Mouse (Mus musculus) embryonic facial prominence, embryonic 10.5 days (tissue): ENCODE results near the gene Tacr3. TPM values are rescaled to one million over a fixed set of nuclear protein-coding genes. Genes with fewer than 3 reads are reported as not detected.
A peak's percentile ranks its signal among the peaks of the same experiment; 100 is the strongest.

ENCODE experiments used
- DNase-seq: peaks from one replicate; pipeline ENCODE4 v3.0.0-alpha.2; 2017; ENCODE audit warnings: low spot score
- H3K27ac ChIP-seq: fragments of 300-500 bp; sonication (generic); replicated peaks from 2 replicates; pipeline ENCODE4 v1.5.1; 2016; ENCODE audit warnings: mild to moderate bottlenecking
- H3K27me3 ChIP-seq: fragments of 300-500 bp; sonication (generic); replicated peaks from 2 replicates; pipeline ENCODE4 v1.6.1; 2016; ENCODE audit warnings: low read depth, mild to moderate bottlenecking; ENCODE audit not compliant: poor library complexity, severe bottlenecking
- H3K36me3 ChIP-seq: fragments of 300-500 bp; sonication (generic); replicated peaks from 2 replicates; pipeline ENCODE4 v1.6.1; 2016; ENCODE audit warnings: mild to moderate bottlenecking, moderate library complexity
- H3K4me1 ChIP-seq: fragments of 300-500 bp; sonication (generic); 2 replicates; pipeline ENCODE4 v1.6.1; 2016
- H3K4me3 ChIP-seq: fragments of 300-500 bp; sonication (generic); 2 replicates; pipeline ENCODE4 v1.5.1; 2016; ENCODE audit warnings: mild to moderate bottlenecking, moderate library complexity
- H3K9me3 ChIP-seq: fragments of 300-500 bp; sonication (generic); 2 replicates; pipeline ENCODE4 v1.6.1; 2016; ENCODE audit warnings: mild to moderate bottlenecking
- WGBS: fragments of 180-500 bp; shearing (Covaris S2); methylation state at CpG from one replicate; pipeline ENCODE4 v1.1.7; 2016; 5-methylcytosine and 5-hydroxymethylcytosine counted together
- polyA plus RNA-seq: library from polyadenylated mRNA; unstranded; fragments of >200 nt; fragmentation: Nextera tagmentation; extraction: Ambion mirVana; gene quantifications from 2 replicates; pipeline ENCODE4 v1.2.1, GENCODE M21; 2016

Gene Tacr3
- 0.18 and 0.39 TPM in 2 replicates for polyA plus RNA-seq

DNA sequence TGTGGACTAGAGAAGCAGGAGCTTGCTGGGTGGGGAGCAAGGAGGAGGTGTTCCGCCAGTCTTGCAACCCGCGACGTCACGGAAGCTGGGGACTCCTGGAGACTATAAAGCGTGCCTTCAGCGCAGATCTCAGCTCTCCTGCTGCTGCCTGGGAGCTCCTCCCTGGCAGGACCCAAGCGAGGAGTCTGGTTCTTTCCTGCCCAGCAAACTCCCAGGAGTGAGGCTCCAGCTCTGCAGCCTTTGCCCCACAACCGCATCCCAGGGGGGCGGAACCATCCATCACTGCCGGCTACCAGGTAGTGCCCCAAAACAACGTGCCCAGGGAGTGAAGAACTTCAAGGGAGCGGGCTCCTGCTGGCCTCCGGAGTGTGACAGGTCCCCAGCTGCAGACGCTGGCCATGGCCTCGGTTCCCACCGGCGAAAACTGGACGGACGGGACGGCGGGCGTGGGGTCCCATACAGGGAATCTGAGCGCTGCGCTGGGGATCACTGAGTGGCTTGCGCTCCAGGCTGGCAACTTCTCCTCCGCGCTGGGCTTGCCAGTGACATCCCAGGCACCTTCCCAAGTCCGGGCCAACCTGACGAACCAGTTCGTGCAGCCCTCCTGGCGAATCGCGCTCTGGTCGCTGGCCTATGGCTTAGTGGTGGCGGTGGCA, at the start of gene Tacr3:
TSS of gene Tacr3 (plus strand) at position 133 of the 656 bp plus-strand sequence.
- Histone ChIP-seq H3K27ac (no peak within 1 kb of the TSS; the same call in 1 of the 2 replicates), H3K4me1 (peaks cover 10% of the 10 kb centered on the region), H3K4me3 (peak within 1 kb of the TSS; percentile 62), H3K27me3 (peaks cover 27% of the 10 kb centered on the region), H3K9me3 (no peaks in the 10 kb centered on the region), H3K36me3 (no peaks in the 10 kb centered on the region)
- 1% methylated on average over 36 of the region's 36 CpGs for WGBS
- DNase-seq, result peak; percentile 49

DNA sequence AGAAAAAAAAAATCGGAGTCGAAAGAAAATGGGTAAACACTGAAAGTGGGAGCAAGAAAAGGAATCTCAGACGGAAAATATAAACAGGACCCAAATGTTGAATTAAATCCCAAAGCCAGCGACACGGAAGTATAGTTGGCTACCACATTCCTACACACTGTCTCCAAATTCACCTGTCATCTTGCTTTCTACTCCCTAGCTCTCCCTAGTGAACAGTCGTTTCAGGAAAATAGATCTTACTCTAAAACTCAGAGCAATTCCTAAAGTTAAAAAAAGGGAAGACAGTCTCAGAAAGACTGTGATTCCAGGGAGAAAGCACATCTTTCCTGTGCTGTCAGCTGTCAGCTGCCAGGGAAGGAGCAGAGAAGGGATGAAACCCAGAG, 324 bp upstream of the Tacr3 start:
- Histone ChIP-seq H3K27me3 (peaks cover 27% of the 10 kb centered on the region), H3K27ac (no peak overlapping the region), H3K4me3 (peak overlapping the region; percentile 62), H3K9me3 (no peaks in the 10 kb centered on the region), H3K36me3 (no peaks in the 10 kb centered on the region), H3K4me1 (peaks cover 10% of the 10 kb centered on the region)
- DNase-seq, result no peak
- WGBS, result 48% methylated on average over 6 of the region's 6 CpGs

DNA sequence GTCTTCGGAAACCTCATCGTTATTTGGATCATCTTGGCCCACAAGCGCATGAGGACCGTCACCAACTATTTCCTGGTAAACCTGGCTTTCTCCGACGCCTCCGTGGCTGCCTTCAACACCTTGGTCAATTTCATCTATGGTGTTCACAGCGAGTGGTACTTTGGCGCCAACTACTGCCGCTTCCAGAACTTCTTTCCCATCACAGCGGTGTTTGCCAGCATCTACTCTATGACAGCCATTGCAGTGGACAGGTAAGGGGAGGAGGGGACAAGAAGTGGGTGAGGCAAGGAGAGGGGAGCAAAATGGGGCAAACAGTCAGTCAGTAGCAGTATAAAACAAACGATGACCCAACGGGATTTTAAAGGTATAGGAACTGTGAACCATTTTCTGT, 719 bp downstream of the Tacr3 start:
- DNase-seq, result no peak

DNA sequence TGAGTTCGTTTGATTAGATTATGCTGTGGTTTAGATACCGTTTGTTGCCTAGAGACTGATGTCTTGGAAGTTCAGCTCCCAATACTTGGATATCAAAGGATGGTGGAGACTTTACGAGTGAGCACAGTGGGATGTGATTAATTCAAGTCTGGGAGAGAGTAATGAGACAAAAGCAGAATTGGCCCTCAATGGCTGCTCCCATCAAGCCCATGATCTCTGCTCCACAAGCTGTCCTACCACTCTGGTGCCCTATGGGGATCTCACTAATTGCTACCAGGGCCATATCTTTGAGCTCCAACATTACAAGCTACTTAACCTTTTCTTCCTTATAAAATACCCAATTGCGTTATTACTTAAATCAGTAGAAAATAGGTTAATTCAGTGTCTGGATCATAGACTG, 22.5 kb downstream of the Tacr3 start:
- H3K27me3 ChIP-seq, result no peaks in the 10 kb centered on the region
- no peaks in the 10 kb centered on the region for H3K36me3 ChIP-seq
- H3K9me3 ChIP-seq, result no peaks in the 10 kb centered on the region
- DNase-seq, result no peak
- no peak overlapping the region for H3K4me3 ChIP-seq
- WGBS, result 65% methylated on average over 4 of the region's 4 CpGs
- 0 out of 2 replicates have a peak, but pooled peaks cover 2% of the 10 kb centered on the region for H3K4me1 ChIP-seq
- H3K27ac ChIP-seq, result no peak overlapping the region

More for the DNA sequence above, 719 bp downstream of the Tacr3 start:
- no peaks in the 10 kb centered on the region for H3K9me3 ChIP-seq
- no peak overlapping the region for H3K27ac ChIP-seq
- H3K4me1 ChIP-seq, result peaks cover 10% of the 10 kb centered on the region
- 10% methylated on average over 13 of the region's 13 CpGs for WGBS
- peaks cover 27% of the 10 kb centered on the region for H3K27me3 ChIP-seq
- no peaks in the 10 kb centered on the region for H3K36me3 ChIP-seq
- H3K4me3 ChIP-seq, result peak overlapping the region; percentile 62

DNA sequence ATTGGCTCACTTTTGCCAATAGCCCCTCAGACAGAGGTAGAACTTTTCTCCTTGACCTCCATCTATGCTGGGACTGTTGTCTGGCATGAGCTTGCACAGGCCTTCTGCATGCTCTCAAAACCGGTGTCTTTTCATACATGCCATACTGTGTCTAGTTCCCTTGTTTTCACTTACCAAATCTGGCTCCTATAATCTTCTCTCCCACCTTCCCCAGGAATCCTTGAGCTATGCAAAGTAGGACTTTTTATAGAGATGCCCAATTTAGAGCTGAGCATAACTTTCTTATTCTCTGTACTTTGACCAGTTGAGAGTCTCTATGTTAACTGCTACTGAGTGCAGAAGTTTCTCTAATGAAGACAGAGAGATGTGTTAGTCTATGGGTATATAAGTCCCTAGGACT, 48.9 kb downstream of the Tacr3 start:
- H3K4me1 ChIP-seq, result no peaks in the 10 kb centered on the region
- H3K4me3 ChIP-seq, result no peak overlapping the region
- H3K27me3 ChIP-seq, result no peaks in the 10 kb centered on the region
- no peak for DNase-seq
- no peaks in the 10 kb centered on the region for H3K9me3 ChIP-seq
- no peaks in the 10 kb centered on the region for H3K36me3 ChIP-seq
- 82% methylated on average over 1 of the region's 1 CpGs for WGBS
- no peak overlapping the region for H3K27ac ChIP-seq

DNA sequence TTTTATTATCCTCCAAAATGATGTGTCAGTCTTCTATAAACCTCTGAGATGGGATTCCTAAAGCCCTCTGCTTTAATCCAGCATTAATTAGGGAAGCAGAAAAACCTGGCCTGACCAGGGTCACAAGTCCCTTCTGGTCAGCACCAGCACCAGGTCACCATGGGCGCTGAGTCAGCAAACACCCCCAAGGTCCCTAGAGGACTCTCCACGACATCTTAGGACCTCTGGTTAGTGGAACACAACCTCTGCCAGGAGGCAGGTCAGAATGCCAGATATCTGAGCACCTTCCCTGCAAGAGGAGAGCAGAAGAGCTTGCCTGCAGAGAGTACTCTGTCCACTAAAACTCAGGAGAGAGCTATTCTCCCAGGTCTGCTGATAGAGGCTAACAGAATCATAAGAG, 67.0 kb downstream of the Tacr3 start:
- H3K4me1 ChIP-seq, result no peaks in the 10 kb centered on the region
- H3K4me3 ChIP-seq, result no peak overlapping the region
- no peaks in the 10 kb centered on the region for H3K27me3 ChIP-seq
- 79% methylated on average over 2 of the region's 2 CpGs for WGBS
- H3K9me3 ChIP-seq, result no peaks in the 10 kb centered on the region
- DNase-seq, result no peak
- no peaks in the 10 kb centered on the region for H3K36me3 ChIP-seq
- H3K27ac ChIP-seq, result no peak overlapping the region

DNA sequence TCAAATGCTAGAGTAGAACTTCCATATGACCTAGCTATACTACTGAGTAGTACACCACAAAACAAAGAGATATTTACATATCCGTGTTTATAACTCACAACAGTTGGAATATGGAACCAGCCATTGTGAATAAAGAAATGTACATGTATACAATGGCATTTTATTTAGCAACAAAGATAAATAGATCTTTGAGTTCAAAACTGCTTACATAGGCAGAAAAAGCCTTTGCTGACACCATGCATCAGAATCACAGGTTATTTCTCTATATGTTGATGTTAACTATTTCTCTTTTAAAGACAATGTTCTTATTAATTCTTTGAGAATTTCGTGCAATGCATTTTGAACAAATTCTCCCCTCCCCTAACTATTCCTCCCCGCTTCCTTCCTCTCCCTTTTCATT, 80.1 kb downstream of the Tacr3 start:
- H3K9me3 ChIP-seq, result no peaks in the 10 kb centered on the region
- H3K36me3 ChIP-seq, result no peaks in the 10 kb centered on the region
- no peak overlapping the region for H3K4me3 ChIP-seq
- no peaks in the 10 kb centered on the region for H3K27me3 ChIP-seq
- H3K4me1 ChIP-seq, result no peaks in the 10 kb centered on the region
- no peak overlapping the region for H3K27ac ChIP-seq
- DNase-seq, result no peak
- 84% methylated on average over 3 of the region's 3 CpGs for WGBS

DNA sequence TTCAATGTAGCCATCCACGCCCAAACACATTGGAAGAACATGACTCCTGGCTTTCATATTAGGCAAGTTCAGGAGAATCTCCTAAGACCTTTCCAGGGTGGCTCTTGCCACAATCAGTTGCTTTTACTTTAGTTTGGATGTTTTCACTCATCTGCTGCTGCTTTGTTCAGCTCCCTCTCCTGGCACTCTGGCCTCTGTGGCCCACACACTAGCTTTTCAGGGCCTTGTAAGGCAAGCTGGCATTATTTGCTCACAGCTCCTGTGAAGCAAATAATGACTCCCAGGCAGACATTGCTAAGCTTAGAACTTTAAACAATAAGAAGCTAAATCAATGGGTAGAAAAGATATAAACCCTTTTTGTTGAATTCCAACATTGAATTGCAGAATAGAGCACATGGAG, 105.9 kb downstream of the Tacr3 start:
- Histone ChIP-seq H3K36me3 (no peaks in the 10 kb centered on the region), H3K9me3 (no peaks in the 10 kb centered on the region), H3K4me3 (no peak overlapping the region), H3K4me1 (no peaks in the 10 kb centered on the region), H3K27ac (no peak overlapping the region), H3K27me3 (no peaks in the 10 kb centered on the region)
- no peak for DNase-seq
- 79% methylated on average over 1 of the region's 1 CpGs for WGBS

DNA sequence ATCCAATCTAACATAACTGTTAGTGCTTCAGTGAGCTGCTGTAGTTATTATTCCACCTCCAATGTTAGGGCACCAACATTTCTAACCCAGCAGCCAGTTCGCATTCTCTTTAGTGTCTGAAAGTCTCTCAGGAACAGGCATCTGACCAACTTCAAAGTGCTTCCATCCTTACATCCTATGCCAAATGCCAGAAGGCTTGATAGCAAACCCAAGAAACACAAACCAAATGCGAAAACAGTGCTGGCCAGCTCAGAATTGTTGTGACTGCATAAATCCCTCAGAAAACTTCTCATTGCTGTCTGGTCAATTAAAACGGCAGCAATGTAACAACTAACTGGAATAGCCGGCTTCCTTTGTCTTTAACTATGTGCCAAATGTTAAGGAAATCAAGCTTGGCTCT, 106.7 kb downstream of the Tacr3 start:
- Histone ChIP-seq H3K27me3 (no peaks in the 10 kb centered on the region), H3K27ac (no peak overlapping the region), H3K4me1 (no peaks in the 10 kb centered on the region), H3K36me3 (no peaks in the 10 kb centered on the region), H3K9me3 (no peaks in the 10 kb centered on the region), H3K4me3 (no peak overlapping the region)
- DNase-seq, result no peak
- WGBS, result 85% methylated on average over 4 of the region's 4 CpGs

DNA sequence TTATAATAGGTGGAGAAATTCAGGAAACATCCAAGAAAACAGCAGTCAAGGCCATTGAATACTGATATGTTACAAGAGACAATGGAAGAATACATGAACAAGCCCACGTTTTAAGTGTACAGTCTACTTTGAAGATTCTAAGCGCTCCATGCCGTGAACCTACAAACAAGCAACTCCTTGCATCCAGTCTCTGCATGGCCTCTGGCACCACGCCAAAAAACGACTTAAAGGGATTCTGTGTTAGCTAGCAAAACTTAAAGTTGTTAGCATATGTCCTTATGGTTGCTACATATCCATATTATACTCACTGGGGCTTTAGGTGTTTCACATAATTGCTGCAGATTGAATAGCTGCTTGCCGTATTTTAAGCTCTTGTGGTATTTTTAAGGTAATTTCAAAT, 134.7 kb downstream of the Tacr3 start:
- no peak overlapping the region for H3K4me3 ChIP-seq
- 82% methylated on average over 6 of the region's 6 CpGs for WGBS
- no peak overlapping the region for H3K27ac ChIP-seq
- H3K36me3 ChIP-seq, result no peaks in the 10 kb centered on the region
- H3K9me3 ChIP-seq, result no peaks in the 10 kb centered on the region
- no peaks in the 10 kb centered on the region for H3K27me3 ChIP-seq
- H3K4me1 ChIP-seq, result no peaks in the 10 kb centered on the region
- DNase-seq, result no peak

DNA sequence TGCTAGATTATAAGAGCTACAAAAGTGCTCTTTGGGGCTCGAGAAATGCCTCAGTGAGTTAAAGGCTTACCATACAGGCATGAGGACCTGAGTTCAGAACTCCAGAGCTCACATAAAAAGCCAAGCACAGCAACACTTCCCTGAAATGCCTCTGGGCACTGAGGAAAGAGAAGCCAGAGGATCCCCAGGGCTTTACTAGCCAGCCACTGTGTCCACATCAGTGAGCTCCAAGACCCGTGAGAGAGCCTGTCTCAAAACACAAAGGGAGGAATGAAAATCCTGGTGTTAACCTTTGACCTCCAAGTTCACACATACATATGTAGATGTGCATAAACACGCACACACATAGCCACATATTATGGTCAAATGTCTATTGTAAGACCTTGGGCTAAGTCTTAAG, 150.1 kb downstream of the Tacr3 start:
- peak overlapping the region; percentile 54; the same call in 1 of the 2 replicates for H3K27ac ChIP-seq

DNA sequence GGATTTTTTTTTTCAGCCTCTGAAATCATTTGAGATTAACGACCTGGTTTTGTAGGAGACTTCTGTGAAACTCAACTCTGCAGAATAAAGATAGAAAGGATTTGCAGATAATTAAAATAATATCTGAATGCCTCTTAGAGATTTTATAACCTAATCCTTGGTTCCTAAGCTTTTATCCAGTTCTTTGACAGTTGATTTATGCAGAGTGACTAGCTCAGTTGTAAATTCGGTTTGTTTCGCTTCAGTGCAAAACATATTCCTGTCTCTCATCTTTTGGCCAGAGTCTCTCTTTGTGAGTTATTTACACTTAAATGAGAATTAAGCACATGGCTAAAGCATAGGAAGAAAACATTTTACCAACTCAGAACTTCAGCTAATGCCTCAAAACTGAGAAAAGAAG, 151.3 kb downstream of the Tacr3 start:
- DNase-seq, result no peak
- Histone ChIP-seq H3K4me1 (peaks cover 8% of the 10 kb centered on the region), H3K27ac (no peak overlapping the region), H3K4me3 (no peak overlapping the region), H3K27me3 (no peaks in the 10 kb centered on the region), H3K9me3 (no peaks in the 10 kb centered on the region), H3K36me3 (no peaks in the 10 kb centered on the region)
- WGBS, result 83% methylated on average over 3 of the region's 3 CpGs

More for the DNA sequence above, 150.1 kb downstream of the Tacr3 start:
- 42% methylated on average over 3 of the region's 3 CpGs for WGBS
- DNase-seq, result no peak
- no peaks in the 10 kb centered on the region for H3K27me3 ChIP-seq
- peaks cover 8% of the 10 kb centered on the region for H3K4me1 ChIP-seq
- no peaks in the 10 kb centered on the region for H3K9me3 ChIP-seq
- H3K4me3 ChIP-seq, result no peak overlapping the region
- no peaks in the 10 kb centered on the region for H3K36me3 ChIP-seq
